Mouse (Mus musculus) hindbrain, embryonic 12.5 days (tissue): ENCODE results near the gene Itgb7. TPM values are rescaled to one million over a fixed set of nuclear protein-coding genes. Genes with fewer than 3 reads are reported as not detected.
A peak's percentile ranks its signal among the peaks of the same experiment; 100 is the strongest.

Source experiments
- ATAC-seq: fragments of 200-750 bp; cut with Nextera tagmentation; 2 replicates; pipeline ENCODE4 v1.8.0; 2017; ENCODE audit warnings: moderate TSS enrichment; ENCODE audit not compliant: low FRiP score
- H3K27ac ChIP-seq: fragments of 300-500 bp; sonication (generic); 2 replicates; pipeline ENCODE4 v1.5.1; 2016; ENCODE audit warnings: mild to moderate bottlenecking
- H3K27me3 ChIP-seq: fragments of 300-500 bp; sonication (generic); 2 replicates; pipeline ENCODE4 v1.6.1; 2016; ENCODE audit warnings: mild to moderate bottlenecking
- H3K36me3 ChIP-seq: fragments of 300-500 bp; sonication (generic); 2 replicates; pipeline ENCODE4 v1.6.1; 2016; ENCODE audit warnings: mild to moderate bottlenecking
- H3K4me1 ChIP-seq: fragments of 300-500 bp; sonication (generic); 2 replicates; pipeline ENCODE4 v1.6.1; 2016
- H3K4me2 ChIP-seq: fragments of 300-500 bp; sonication (generic); replicated peaks from 2 replicates; pipeline ENCODE4 v1.6.1; 2016; ENCODE audit warnings: mild to moderate bottlenecking
- H3K4me3 ChIP-seq: fragments of 300-500 bp; sonication (generic); 2 replicates; pipeline ENCODE4 v1.5.1; 2016; ENCODE audit warnings: mild to moderate bottlenecking
- H3K9ac ChIP-seq: fragments of 300-500 bp; sonication (generic); 2 replicates; pipeline ENCODE4 v1.6.1; 2016; ENCODE audit warnings: mild to moderate bottlenecking, moderate library complexity
- H3K9me3 ChIP-seq: fragments of 300-500 bp; sonication (generic); replicated peaks from 2 replicates; pipeline ENCODE4 v1.6.1; 2016; ENCODE audit warnings: mild to moderate bottlenecking
- WGBS: fragments of 180-500 bp; shearing (Covaris S2); methylation state at CpG from one replicate; pipeline ENCODE4 v1.1.7; 2016; 5-methylcytosine and 5-hydroxymethylcytosine counted together
- polyA plus RNA-seq: library from polyadenylated mRNA; unstranded; fragments of >200 nt; fragmentation: Nextera tagmentation; extraction: Ambion mirVana; gene quantifications from 2 replicates; pipeline ENCODE4 v1.2.1, GENCODE M21; 2016

Itgb7 gene
- polyA plus RNA-seq, 1 experiment from 2014 or later, result 2.2 TPM

DNA sequence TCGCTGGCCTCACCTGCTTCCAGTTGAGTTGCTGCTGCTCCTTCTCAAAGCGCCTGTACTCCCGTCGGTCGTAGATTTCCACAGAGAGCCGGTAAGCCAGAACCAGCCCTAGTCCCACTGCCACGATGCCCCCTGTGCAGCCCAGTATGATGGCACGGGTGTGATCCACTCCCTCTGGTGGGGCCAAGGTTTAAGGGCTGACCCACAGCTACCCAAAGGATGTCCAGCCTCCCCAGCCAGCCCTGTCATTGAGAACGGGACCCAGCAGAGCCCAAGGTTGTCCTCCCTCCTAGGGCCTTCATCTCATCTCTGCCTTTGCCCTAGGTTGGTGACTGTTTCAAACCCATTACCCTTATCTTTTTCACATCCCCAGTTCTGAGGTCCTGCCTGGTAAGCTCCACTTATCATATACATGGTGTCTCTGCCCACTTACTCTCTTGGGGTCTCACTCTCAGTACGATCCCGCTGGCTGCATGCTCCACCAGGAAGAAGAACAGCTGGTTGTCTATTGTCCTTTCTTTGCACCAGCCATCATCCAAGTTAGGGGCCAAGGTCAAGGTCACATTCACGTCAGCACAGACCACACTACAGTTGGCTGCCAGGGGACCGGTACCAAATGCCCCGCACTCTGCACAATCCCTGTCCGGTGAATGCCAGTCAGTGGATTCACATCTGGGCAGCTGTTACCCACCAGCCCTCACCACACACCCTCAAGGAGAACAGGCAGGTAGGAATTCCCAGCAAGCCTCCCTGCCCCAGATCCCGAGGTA is 15.1 kb downstream of the Itgb7 start:
- peaks cover 50% of the 10 kb centered on the region for H3K36me3 ChIP-seq
- H3K9ac ChIP-seq, result no peak overlapping the region
- no peaks in the 10 kb centered on the region for H3K27me3 ChIP-seq
- ATAC-seq, result no peak
- H3K4me1 ChIP-seq, result no peaks in the 10 kb centered on the region
- H3K4me2 ChIP-seq, result no peak overlapping the region
- H3K9me3 ChIP-seq, result no peaks in the 10 kb centered on the region
- H3K27ac ChIP-seq, result no peak overlapping the region
- no peak overlapping the region for H3K4me3 ChIP-seq
- 82% methylated on average over 16 of the region's 16 CpGs for WGBS

DNA sequence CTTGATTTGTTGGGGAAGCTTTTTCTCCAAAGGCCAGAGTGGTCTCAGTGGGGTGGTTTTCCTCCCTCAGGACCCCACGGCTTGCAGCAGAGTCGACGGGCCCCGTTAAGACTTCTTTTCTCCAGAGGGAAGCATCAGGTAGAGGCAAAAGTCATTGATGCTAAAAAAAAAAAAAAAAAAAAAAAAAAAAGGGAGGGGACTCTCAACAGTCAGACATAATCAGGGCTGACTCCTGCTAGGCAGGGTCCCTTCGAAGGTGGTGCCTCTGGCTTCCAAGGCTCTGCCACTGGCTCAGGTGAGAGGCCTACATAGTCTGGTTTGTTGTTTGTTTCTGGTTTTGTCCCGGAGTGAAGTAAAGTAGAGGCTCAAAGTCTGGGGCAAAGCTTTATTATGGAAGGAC is 16.1 kb downstream of the Itgb7 start:
- Histone ChIP-seq H3K4me3 (no peak overlapping the region), H3K9ac (no peak overlapping the region), H3K4me2 (no peak overlapping the region), H3K27me3 (no peaks in the 10 kb centered on the region), H3K9me3 (no peaks in the 10 kb centered on the region), H3K4me1 (no peaks in the 10 kb centered on the region), H3K36me3 (peaks cover 56% of the 10 kb centered on the region), H3K27ac (no peak overlapping the region)
- no peak for ATAC-seq
- WGBS, result 70% methylated on average over 6 of the region's 6 CpGs

DNA sequence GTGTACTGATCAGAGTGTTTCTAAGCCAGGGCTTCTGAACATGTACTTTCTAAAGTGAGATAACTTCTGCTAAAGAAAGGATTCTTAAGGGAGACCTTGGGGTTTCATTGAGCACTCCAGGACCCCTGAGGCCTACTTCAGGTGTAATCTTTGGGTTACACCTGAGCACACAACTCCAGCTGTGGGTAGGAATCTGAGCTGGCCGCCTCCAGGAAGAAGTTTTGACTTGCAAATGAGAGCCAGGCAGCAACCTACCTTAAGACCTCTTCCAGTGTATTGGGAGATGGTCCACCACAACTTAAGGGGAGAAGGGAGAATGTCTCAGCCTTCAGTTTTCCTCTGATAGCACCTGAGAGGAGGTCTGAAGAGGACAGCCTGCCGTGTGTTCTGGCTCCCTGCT is 17.6 kb downstream of the Itgb7 start:
- Histone ChIP-seq H3K27ac (no peak overlapping the region), H3K4me3 (no peak overlapping the region), H3K4me2 (no peak overlapping the region), H3K9me3 (no peaks in the 10 kb centered on the region), H3K4me1 (no peaks in the 10 kb centered on the region), H3K27me3 (no peaks in the 10 kb centered on the region), H3K36me3 (peaks cover 70% of the 10 kb centered on the region), H3K9ac (no peak overlapping the region)
- no peak for ATAC-seq
- WGBS, result 42% methylated on average over 2 of the region's 2 CpGs

- 86% methylated on average over 6 of the region's 6 CpGs for WGBS
- no peak for ATAC-seq
- peaks cover 7% of the 10 kb centered on the region for H3K4me1 ChIP-seq
- H3K9ac ChIP-seq, result no peak overlapping the region
- H3K27me3 ChIP-seq, result no peaks in the 10 kb centered on the region
- H3K36me3 ChIP-seq, result peaks cover 87% of the 10 kb centered on the region
- no peak overlapping the region for H3K4me3 ChIP-seq
- H3K4me2 ChIP-seq, result no peak overlapping the region
- no peak overlapping the region for H3K27ac ChIP-seq
- H3K9me3 ChIP-seq, result no peaks in the 10 kb centered on the region
Measured at GRCm38 (mm10) chr15:102211895-102212294, 19.8 kb downstream of the Itgb7 start.

DNA sequence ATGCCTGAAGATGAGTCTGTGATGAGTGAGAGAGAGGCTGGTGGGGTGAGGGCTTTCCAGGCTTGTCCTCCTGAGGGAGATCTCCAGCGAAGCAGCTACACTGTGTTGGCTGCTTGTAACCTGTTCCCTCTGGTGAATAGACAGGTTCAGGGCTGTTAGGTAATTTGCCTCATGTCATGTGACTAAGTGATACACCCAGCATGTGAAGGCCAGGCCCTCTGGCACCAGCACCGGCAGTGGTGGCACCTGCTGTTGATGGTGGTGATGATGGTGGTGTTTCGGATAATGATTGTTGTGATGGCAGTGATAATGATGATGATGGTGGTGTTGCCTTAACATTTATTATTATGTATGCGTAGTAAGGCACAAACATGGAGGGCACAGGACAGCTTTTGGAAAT is 20.9 kb downstream of the Itgb7 start:
- peaks cover 82% of the 10 kb centered on the region for H3K36me3 ChIP-seq
- WGBS, result 96% methylated on average over 4 of the region's 4 CpGs
- H3K4me1 ChIP-seq, result peaks cover 15% of the 10 kb centered on the region
- H3K27ac ChIP-seq, result no peak overlapping the region
- no peak overlapping the region for H3K4me3 ChIP-seq
- H3K9ac ChIP-seq, result no peak overlapping the region
- H3K27me3 ChIP-seq, result no peaks in the 10 kb centered on the region
- H3K9me3 ChIP-seq, result no peaks in the 10 kb centered on the region
- no peak for ATAC-seq
- H3K4me2 ChIP-seq, result no peak overlapping the region

DNA sequence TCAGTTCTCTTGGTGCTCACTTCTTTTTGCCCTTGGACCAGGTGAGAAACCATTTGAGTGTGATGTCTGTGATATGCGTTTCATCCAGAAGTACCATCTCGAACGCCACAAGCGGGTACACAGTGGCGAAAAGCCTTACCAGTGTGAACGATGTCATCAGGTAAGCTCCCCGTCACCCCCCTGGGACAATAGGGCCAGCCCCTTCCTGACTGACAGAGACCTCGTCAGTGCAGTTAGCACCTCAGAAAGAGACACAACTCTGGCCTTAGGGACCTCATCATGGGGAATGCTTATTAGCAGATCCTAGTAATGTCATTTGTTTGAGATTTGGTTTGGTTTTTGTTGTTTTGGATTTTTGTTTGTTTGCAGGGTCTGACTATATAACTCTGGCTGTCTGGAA is 22.6 kb downstream of the Itgb7 start:
- peaks cover 32% of the 10 kb centered on the region for H3K4me1 ChIP-seq
- no peak overlapping the region for H3K4me3 ChIP-seq
- H3K27me3 ChIP-seq, result no peaks in the 10 kb centered on the region
- H3K9me3 ChIP-seq, result no peaks in the 10 kb centered on the region
- ATAC-seq, result no peak
- H3K9ac ChIP-seq, result no peak overlapping the region
- H3K27ac ChIP-seq, result no peak overlapping the region
- 93% methylated on average over 8 of the region's 8 CpGs for WGBS
- peaks cover 72% of the 10 kb centered on the region for H3K36me3 ChIP-seq
- no peak overlapping the region for H3K4me2 ChIP-seq

DNA sequence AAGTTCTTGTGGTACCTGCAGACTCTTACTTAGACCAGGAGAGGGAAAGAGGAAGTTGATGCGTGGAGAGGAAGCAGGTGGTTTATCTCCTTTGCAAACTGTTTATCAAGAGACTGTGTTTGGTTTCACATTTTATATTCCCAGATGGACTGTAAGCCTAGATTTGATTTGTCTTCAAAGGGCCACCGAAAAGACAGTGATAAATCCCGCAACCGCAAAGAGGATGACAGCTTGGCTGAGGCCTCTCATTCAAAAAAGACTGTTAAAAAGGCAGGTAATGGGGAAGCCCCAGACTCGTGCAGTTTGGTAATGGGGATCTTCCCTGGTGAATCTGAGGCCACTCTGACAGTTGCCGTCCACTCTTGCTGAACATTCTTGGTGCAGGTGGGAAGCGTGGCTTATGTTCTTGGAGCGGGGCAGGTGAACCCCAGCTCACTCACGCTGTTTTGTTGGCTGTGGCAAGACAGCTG is 23.6 kb downstream of the Itgb7 start:
- Histone ChIP-seq H3K9me3 (no peaks in the 10 kb centered on the region), H3K36me3 (peaks cover 62% of the 10 kb centered on the region), H3K4me1 (peaks cover 32% of the 10 kb centered on the region), H3K27me3 (no peaks in the 10 kb centered on the region), H3K4me3 (no peak overlapping the region), H3K4me2 (no peak overlapping the region), H3K27ac (no peak overlapping the region), H3K9ac (no peak overlapping the region)
- WGBS, result 91% methylated on average over 9 of the region's 9 CpGs
- no peak for ATAC-seq

GRCm38 (mm10) chr15:102207351-102207750 is 24.4 kb downstream of the Itgb7 start:
- H3K4me2 ChIP-seq, result no peak overlapping the region
- 80% methylated on average over 3 of the region's 3 CpGs for WGBS
- H3K9ac ChIP-seq, result no peak overlapping the region
- ATAC-seq, result no peak
- peaks cover 36% of the 10 kb centered on the region for H3K4me1 ChIP-seq
- H3K27me3 ChIP-seq, result no peaks in the 10 kb centered on the region
- H3K4me3 ChIP-seq, result no peak overlapping the region
- no peaks in the 10 kb centered on the region for H3K9me3 ChIP-seq
- H3K36me3 ChIP-seq, result peaks cover 55% of the 10 kb centered on the region
- H3K27ac ChIP-seq, result no peak overlapping the region

GRCm38 (mm10) chr15:102205779-102206178 is 26.0 kb downstream of the Itgb7 start:
- Histone ChIP-seq H3K9ac (peak overlapping the region; percentile 94), H3K27me3 (no peaks in the 10 kb centered on the region), H3K4me3 (peak overlapping the region; percentile 87), H3K9me3 (no peaks in the 10 kb centered on the region), H3K4me1 (peaks cover 39% of the 10 kb centered on the region), H3K36me3 (peaks cover 43% of the 10 kb centered on the region), H3K4me2 (peak overlapping the region; percentile 81), H3K27ac (peak overlapping the region; percentile 99)
- 0 out of 2 replicates have a peak, but pooled peaks have one; percentile 35 for ATAC-seq
- 48% methylated on average over 8 of the region's 8 CpGs for WGBS

GRCm38 (mm10) chr15:102204674-102205505 is 26.9 kb downstream of the Itgb7 start, which contains the start of gene Csad:
Gene Csad, minus strand, starts transcription at chr15:102204724.
- Histone ChIP-seq H3K9me3 (no peaks in the 10 kb centered on the region), H3K4me1 (peaks cover 39% of the 10 kb centered on the region), H3K36me3 (peaks cover 34% of the 10 kb centered on the region), H3K27me3 (no peaks in the 10 kb centered on the region), H3K27ac (peak within 1 kb of the TSS; percentile 99), H3K4me3 (peak within 1 kb of the TSS; percentile 87), H3K4me2 (peak within 1 kb of the TSS; percentile 81), H3K9ac (peak within 1 kb of the TSS; percentile 94)
- ATAC-seq, result no peak
- WGBS, result 65% methylated on average over 19 of the region's 19 CpGs

DNA sequence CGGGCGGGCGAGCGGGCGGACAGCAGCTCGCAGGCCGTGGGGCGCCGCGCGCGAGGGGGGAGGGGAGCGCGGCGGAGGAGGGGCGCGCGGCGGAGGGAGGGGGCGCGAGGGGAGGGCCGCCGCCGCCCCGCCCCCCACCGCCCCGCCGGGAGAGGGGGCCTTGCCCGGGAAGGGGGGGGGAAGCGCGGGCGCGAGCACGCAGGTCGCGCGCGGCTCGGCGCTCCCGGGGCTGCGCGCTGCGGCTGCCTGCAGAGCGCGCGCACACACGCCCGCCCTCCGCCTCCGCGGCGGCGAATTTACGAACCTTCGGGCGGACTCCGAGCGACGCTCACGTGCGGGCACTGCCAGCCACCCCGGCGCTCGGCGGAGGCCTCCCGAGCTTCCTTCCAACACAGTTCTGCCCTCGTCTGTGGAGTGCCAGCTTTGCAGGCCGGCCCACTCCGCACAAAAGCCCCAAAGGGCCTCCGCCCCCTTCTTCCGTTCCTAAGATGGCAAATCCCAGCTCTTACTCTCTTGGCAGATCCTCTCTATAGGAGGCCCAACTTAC is 27.8 kb downstream of the Itgb7 start:
- Histone ChIP-seq H3K4me1 (peaks cover 39% of the 10 kb centered on the region), H3K9me3 (no peaks in the 10 kb centered on the region), H3K4me3 (peak overlapping the region; percentile 87), H3K27me3 (no peaks in the 10 kb centered on the region), H3K36me3 (peaks cover 25% of the 10 kb centered on the region), H3K9ac (peak overlapping the region; percentile 94), H3K4me2 (peak overlapping the region; percentile 81), H3K27ac (peak overlapping the region; percentile 99)
- WGBS, result 0% methylated on average over 32 of the region's 72 CpGs
- peak; percentile 21 for ATAC-seq
